Mouse (Mus musculus): Measurements from ENCODE around the gene Mcm2. TPM values are rescaled to one million over a fixed set of nuclear protein-coding genes. Genes with fewer than 3 reads are reported as not detected.

Mcm2 gene
- polyA plus RNA-seq, 1 experiment = 8.1 TPM

- no peak overlapping the region for H3K4me3 ChIP-seq (ENCODE audit: control insufficient read depth, low read depth, low read length)
- H3K27me3 ChIP-seq (ENCODE audit: control insufficient read depth, insufficient read depth, low read length) = no peaks in the 10 kb centered on the region
- H3K36me3 ChIP-seq (ENCODE audit: control insufficient read depth, insufficient read depth, low read length) = no peaks in the 10 kb centered on the region
- TF ChIP-seq CTCF (IDR thresholded peaks at IDR 0.05; ENCODE audit: control insufficient read depth, insufficient read depth, insufficient replicate concordance, low read depth, low read length) = no peak
- no peak for TF ChIP-seq POLR2A (IDR thresholded peaks at IDR 0.05; ENCODE audit: control insufficient read depth, low read depth, low read length)
- H3K4me1 ChIP-seq (ENCODE audit: control insufficient read depth, insufficient read depth, low read length) = no peaks in the 10 kb centered on the region
- no peak overlapping the region for H3K27ac ChIP-seq (ENCODE audit: control insufficient read depth, insufficient read depth, low read depth, low read length)
These were observed 35.6 kb upstream of the Mcm2 start for GRCm38 (mm10) chr6:88934132-88934531.

- no peak overlapping the region for H3K4me3 ChIP-seq (ENCODE audit: control insufficient read depth, low read depth, low read length)
- H3K4me1 ChIP-seq (ENCODE audit: control insufficient read depth, insufficient read depth, low read length) = peaks cover 5% of the 10 kb centered on the region
- no peaks in the 10 kb centered on the region for H3K27me3 ChIP-seq (ENCODE audit: control insufficient read depth, insufficient read depth, low read length)
- no peaks in the 10 kb centered on the region for H3K36me3 ChIP-seq (ENCODE audit: control insufficient read depth, insufficient read depth, low read length)
- H3K27ac ChIP-seq (ENCODE audit: control insufficient read depth, insufficient read depth, low read depth, low read length) = no peak overlapping the region
- TF ChIP-seq CTCF (IDR thresholded peaks at IDR 0.05; ENCODE audit: control insufficient read depth, insufficient read depth, insufficient replicate concordance, low read depth, low read length) = no peak
These were observed 32.9 kb upstream of the Mcm2 start for GRCm38 (mm10) chr6:88931449-88931848.

GRCm38 (mm10) chr6:88930049-88930448 lies 31.5 kb upstream of the Mcm2 start:
- Histone ChIP-seq H3K36me3 (ENCODE audit: control insufficient read depth, insufficient read depth, low read length) (no peaks in the 10 kb centered on the region), H3K4me3 (ENCODE audit: control insufficient read depth, low read depth, low read length) (no peak overlapping the region), H3K27me3 (ENCODE audit: control insufficient read depth, insufficient read depth, low read length) (no peaks in the 10 kb centered on the region), H3K4me1 (ENCODE audit: control insufficient read depth, insufficient read depth, low read length) (peaks cover 5% of the 10 kb centered on the region), H3K27ac (ENCODE audit: control insufficient read depth, insufficient read depth, low read depth, low read length) (no peak overlapping the region)
- no peak for TF ChIP-seq CTCF (IDR thresholded peaks at IDR 0.05; ENCODE audit: control insufficient read depth, insufficient read depth, insufficient replicate concordance, low read depth, low read length)
- no peak for TF ChIP-seq POLR2A (IDR thresholded peaks at IDR 0.05; ENCODE audit: control insufficient read depth, low read depth, low read length)

- Histone ChIP-seq H3K4me1 (ENCODE audit: control insufficient read depth, insufficient read depth, low read length) (peaks cover 5% of the 10 kb centered on the region), H3K36me3 (ENCODE audit: control insufficient read depth, insufficient read depth, low read length) (no peaks in the 10 kb centered on the region), H3K27ac (ENCODE audit: control insufficient read depth, insufficient read depth, low read depth, low read length) (no peak overlapping the region), H3K27me3 (ENCODE audit: control insufficient read depth, insufficient read depth, low read length) (no peaks in the 10 kb centered on the region), H3K4me3 (ENCODE audit: control insufficient read depth, low read depth, low read length) (no peak overlapping the region)
- TF ChIP-seq POLR2A (IDR thresholded peaks at IDR 0.05; ENCODE audit: control insufficient read depth, low read depth, low read length) (no peak), CTCF (IDR thresholded peaks at IDR 0.05; ENCODE audit: control insufficient read depth, insufficient read depth, insufficient replicate concordance, low read depth, low read length) (no peak)
These were observed 30.9 kb upstream of the Mcm2 start for GRCm38 (mm10) chr6:88929451-88929850.

- Histone ChIP-seq H3K4me1 (ENCODE audit: control insufficient read depth, insufficient read depth, low read length) (peaks cover 8% of the 10 kb centered on the region), H3K27ac (ENCODE audit: control insufficient read depth, insufficient read depth, low read depth, low read length) (no peak overlapping the region)
- TF ChIP-seq POLR2A (IDR thresholded peaks at IDR 0.05; ENCODE audit: control insufficient read depth, low read depth, low read length) (no peak), CTCF (IDR thresholded peaks at IDR 0.05; ENCODE audit: control insufficient read depth, insufficient read depth, insufficient replicate concordance, low read depth, low read length) (no peak)
These were observed 30.0 kb upstream of the Mcm2 start for GRCm38 (mm10) chr6:88928576-88928975.

GRCm38 (mm10) chr6:88928026-88928425 lies 29.4 kb upstream of the Mcm2 start:
- H3K36me3 ChIP-seq (ENCODE audit: control insufficient read depth, insufficient read depth, low read length) = no peaks in the 10 kb centered on the region
- TF ChIP-seq CTCF (IDR thresholded peaks at IDR 0.05; ENCODE audit: control insufficient read depth, insufficient read depth, insufficient replicate concordance, low read depth, low read length) (no peak), POLR2A (IDR thresholded peaks at IDR 0.05; ENCODE audit: control insufficient read depth, low read depth, low read length) (no peak)
- no peak overlapping the region for H3K27ac ChIP-seq (ENCODE audit: control insufficient read depth, insufficient read depth, low read depth, low read length)
- H3K4me3 ChIP-seq (ENCODE audit: control insufficient read depth, low read depth, low read length) = no peak overlapping the region
- peaks cover 8% of the 10 kb centered on the region for H3K4me1 ChIP-seq (ENCODE audit: control insufficient read depth, insufficient read depth, low read length)
- no peaks in the 10 kb centered on the region for H3K27me3 ChIP-seq (ENCODE audit: control insufficient read depth, insufficient read depth, low read length)

More at GRCm38 (mm10) chr6:88928576-88928975, 30.0 kb upstream of the Mcm2 start:
- Histone ChIP-seq H3K36me3 (ENCODE audit: control insufficient read depth, insufficient read depth, low read length) (no peaks in the 10 kb centered on the region), H3K4me3 (ENCODE audit: control insufficient read depth, low read depth, low read length) (no peak overlapping the region), H3K27me3 (ENCODE audit: control insufficient read depth, insufficient read depth, low read length) (no peaks in the 10 kb centered on the region)

GRCm38 (mm10) chr6:88927595-88927994 lies 29.0 kb upstream of the Mcm2 start:
- peaks cover 8% of the 10 kb centered on the region for H3K4me1 ChIP-seq (ENCODE audit: control insufficient read depth, insufficient read depth, low read length)
- no peaks in the 10 kb centered on the region for H3K36me3 ChIP-seq (ENCODE audit: control insufficient read depth, insufficient read depth, low read length)
- peak; percentile 96; the same call in 1 of the 2 replicates for TF ChIP-seq CTCF (IDR thresholded peaks at IDR 0.05; ENCODE audit: control insufficient read depth, insufficient read depth, insufficient replicate concordance, low read depth, low read length)
- no peak for TF ChIP-seq POLR2A (IDR thresholded peaks at IDR 0.05; ENCODE audit: control insufficient read depth, low read depth, low read length)
- no peaks in the 10 kb centered on the region for H3K27me3 ChIP-seq (ENCODE audit: control insufficient read depth, insufficient read depth, low read length)
- H3K4me3 ChIP-seq (ENCODE audit: control insufficient read depth, low read depth, low read length) = no peak overlapping the region
- no peak overlapping the region for H3K27ac ChIP-seq (ENCODE audit: control insufficient read depth, insufficient read depth, low read depth, low read length)

GRCm38 (mm10) chr6:88926870-88927269 lies 28.3 kb upstream of the Mcm2 start:
- TF ChIP-seq POLR2A (IDR thresholded peaks at IDR 0.05; ENCODE audit: control insufficient read depth, low read depth, low read length) = no peak
- no peak for TF ChIP-seq CTCF (IDR thresholded peaks at IDR 0.05; ENCODE audit: control insufficient read depth, insufficient read depth, insufficient replicate concordance, low read depth, low read length)
- no peaks in the 10 kb centered on the region for H3K27me3 ChIP-seq (ENCODE audit: control insufficient read depth, insufficient read depth, low read length)
- no peak overlapping the region for H3K4me3 ChIP-seq (ENCODE audit: control insufficient read depth, low read depth, low read length)
- peaks cover 8% of the 10 kb centered on the region for H3K4me1 ChIP-seq (ENCODE audit: control insufficient read depth, insufficient read depth, low read length)
- H3K27ac ChIP-seq (ENCODE audit: control insufficient read depth, insufficient read depth, low read depth, low read length) = no peak overlapping the region; the same call in 1 of the 2 replicates
- no peaks in the 10 kb centered on the region for H3K36me3 ChIP-seq (ENCODE audit: control insufficient read depth, insufficient read depth, low read length)

Data from testis, adult 2 months (tissue).